Mouse (Mus musculus): ENCODE results near the gene Zfp202.

GRCm38 (mm10) chr9:40216651-40217050 is 24.5 kb downstream of the Zfp202 start:
- TF ChIP-seq EP300 (IDR thresholded peaks at IDR 0.05; ENCODE audit: low read depth) (no peak), CTCF (IDR thresholded peaks at IDR 0.05; ENCODE audit: low read depth) (no peak)

Measured in heart, postnatal 0 days (tissue).